Mouse (Mus musculus) spleen, adult 2 months (tissue): ENCODE measurements at regions not wholly inside any gene's neighbourhood (a gene's known extent, or its start where the extent isn't known, plus 50 kb on each side); places are given as distances from the start of the nearest gene placed in this dataset.

Experiments
- DNase-seq, 2 experiments: peaks; one replicate each; pipeline versions ENCODE4 v3.0.0 to v3.0.0-alpha.2; 2012 to 2021; ENCODE audit warnings: low spot score in 2 of 2, low read depth in 1 of 2
- H3K27ac ChIP-seq: fragments of 200-500 bp; 2 replicates; pipeline ENCODE4 v1.5.1; 2012; ENCODE audit warnings: low read length, inconsistent platforms; ENCODE audit not compliant: insufficient read depth
- H3K27me3 ChIP-seq: fragments of 200-500 bp; 2 replicates; pipeline ENCODE4 v1.6.1; 2012; ENCODE audit warnings: mild to moderate bottlenecking, moderate library complexity, low read length, inconsistent platforms; ENCODE audit not compliant: control insufficient read depth, insufficient read depth
- H3K36me3 ChIP-seq: fragments of 200-500 bp; 2 replicates; pipeline ENCODE4 v1.6.1; 2012; ENCODE audit warnings: mild to moderate bottlenecking, low read length, inconsistent platforms; ENCODE audit not compliant: control insufficient read depth, insufficient read depth
- H3K4me1 ChIP-seq: fragments of 200-500 bp; 2 replicates; pipeline ENCODE4 v1.6.1; 2011; ENCODE audit warnings: inconsistent platforms; ENCODE audit not compliant: control insufficient read depth, insufficient read depth, insufficient read length
- H3K4me3 ChIP-seq: fragments of 200-500 bp; 2 replicates; pipeline ENCODE4 v1.5.1; 2011; ENCODE audit warnings: mild to moderate bottlenecking, inconsistent platforms; ENCODE audit not compliant: insufficient read depth, insufficient read length; ENCODE audit errors: extremely low read depth
- CTCF ChIP-seq: fragments of 200-500 bp; IDR thresholded peaks from 2 replicates; pipeline ENCODE4 v1.5.1; 2011; ENCODE audit warnings: mild to moderate bottlenecking, inconsistent platforms; ENCODE audit not compliant: insufficient read depth, insufficient read length, insufficient replicate concordance; ENCODE audit errors: extremely low read depth
- POLR2A ChIP-seq: fragments of 200-500 bp; IDR thresholded peaks from 2 replicates; pipeline ENCODE4 v1.6.1; 2011; ENCODE audit warnings: low read depth, low read length, inconsistent platforms
- WGBS: fragments of 180-500 bp; shearing (Covaris S2); methylation state at CpG from one replicate; pipeline ENCODE4 v1.1.7; 2018; 5-methylcytosine and 5-hydroxymethylcytosine counted together

GRCm38 (mm10) chr1:154961271-154961670, 77.0 kb upstream of the Cacna1e start:
- TF ChIP-seq POLR2A (no peak), CTCF (no peak)
- H3K36me3 ChIP-seq, result no peaks in the 10 kb centered on the region
- no peaks in the 10 kb centered on the region for H3K27me3 ChIP-seq
- no peak for DNase-seq
- H3K27ac ChIP-seq, result no peak overlapping the region
- no peak overlapping the region for H3K4me3 ChIP-seq
- WGBS, result 84% methylated on average over 4 of the region's 4 CpGs
- no peaks in the 10 kb centered on the region for H3K4me1 ChIP-seq

- H3K27me3 ChIP-seq, result no peaks in the 10 kb centered on the region
- WGBS, result 82% methylated on average over 5 of the region's 5 CpGs
- no peak overlapping the region for H3K4me3 ChIP-seq
- TF ChIP-seq POLR2A (no peak), CTCF (no peak)
- H3K27ac ChIP-seq, result no peak overlapping the region
- H3K36me3 ChIP-seq, result no peaks in the 10 kb centered on the region
- DNase-seq, result no peak
- no peaks in the 10 kb centered on the region for H3K4me1 ChIP-seq
Observed at GRCm38 (mm10) chr1:154956625-154957031, 72.3 kb upstream of the Cacna1e start.

GRCm38 (mm10) chr1:154952679-154953078, 68.4 kb upstream of the Cacna1e start:
- Histone ChIP-seq H3K27me3 (no peaks in the 10 kb centered on the region), H3K4me1 (no peaks in the 10 kb centered on the region), H3K36me3 (no peaks in the 10 kb centered on the region), H3K27ac (no peak overlapping the region), H3K4me3 (no peak overlapping the region)
- WGBS, result 85% methylated on average over 2 of the region's 2 CpGs
- DNase-seq, result no peak
- TF ChIP-seq POLR2A (no peak), CTCF (no peak)
